Mouse (Mus musculus) cerebellum, adult 2 months (tissue): Measurements from ENCODE around the gene Dok4.

Source experiments
- CTCF ChIP-seq: fragments of 200-500 bp; IDR thresholded peaks from 2 replicates; pipeline ENCODE4 v1.5.1; 2011; ENCODE audit warnings: low read depth, mild to moderate bottlenecking, control low read depth, low read length, moderate library complexity, borderline replicate concordance; ENCODE audit not compliant: insufficient read depth
- POLR2A ChIP-seq: fragments of 200-500 bp; IDR thresholded peaks from 2 replicates; pipeline ENCODE4 v1.6.1; 2011; ENCODE audit warnings: low read length, control low read depth, borderline replicate concordance; ENCODE audit not compliant: insufficient read depth

DNA sequence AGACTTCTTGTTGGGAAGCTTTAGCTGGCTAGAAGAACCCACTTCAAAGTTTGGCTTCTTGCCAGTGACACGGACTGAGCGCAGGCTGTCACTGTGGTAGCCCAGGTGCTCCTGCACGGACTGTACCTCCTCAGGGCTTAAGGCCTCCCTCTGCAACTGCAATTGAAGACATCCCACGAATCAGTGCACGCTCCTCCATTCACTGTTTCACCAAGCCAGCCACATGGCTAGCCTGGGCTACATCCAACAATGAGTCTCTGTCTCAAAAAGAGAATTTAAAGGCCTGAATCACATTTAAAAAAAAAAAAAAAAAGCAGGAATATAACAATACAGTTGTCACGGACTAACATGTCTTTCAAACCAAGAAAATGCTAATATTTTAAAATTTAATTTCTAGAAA is 47.8 kb downstream of the Dok4 start:
- TF ChIP-seq CTCF (no peak), POLR2A (no peak)
